Mouse (Mus musculus) CH12.LX (cell line): ENCODE measurements around the gene Rdh5. TPM values are rescaled to one million over a fixed set of nuclear protein-coding genes. Genes with fewer than 3 reads are reported as not detected.

Experiments
- DNase-seq: peaks from one replicate; pipeline ENCODE4 v3.0.0-alpha.2; 2013; ENCODE audit errors: extremely low read depth
- H3K27ac ChIP-seq: 2 replicates; pipeline ENCODE4 v1.5.1; 2012; ENCODE audit warnings: low read depth, mild to moderate bottlenecking, control low read depth, moderate library complexity; ENCODE audit not compliant: insufficient read depth
- H3K27me3 ChIP-seq: replicated peaks from 2 replicates; pipeline ENCODE3; 2012; ENCODE audit warnings: inconsistent platforms
- H3K36me3 ChIP-seq, 2 experiments: replicated peaks in 1 of 2; 2 replicates each; pipeline versions ENCODE3 to v1.6.1; 2012; ENCODE audit warnings: inconsistent platforms in 1 of 2, low read length in 1 of 2, mild to moderate bottlenecking in 1 of 2, mixed read lengths in 1 of 2, moderate library complexity in 1 of 2; ENCODE audit not compliant: control insufficient read depth in 1 of 2, insufficient read depth in 1 of 2
- H3K4me1 ChIP-seq, 2 experiments: 2 replicates each; pipeline ENCODE4 v1.6.1; 2012; ENCODE audit warnings: inconsistent platforms in 1 of 2, moderate library complexity in 1 of 2; ENCODE audit not compliant: insufficient read depth in 2 of 2, control insufficient read depth in 1 of 2
- H3K4me2 ChIP-seq: 2 replicates; pipeline ENCODE4 v1.6.1; 2012; ENCODE audit warnings: low read depth, mild to moderate bottlenecking, control low read depth; ENCODE audit not compliant: poor library complexity, insufficient read depth, severe bottlenecking
- H3K4me3 ChIP-seq, 3 experiments: fragments of 150-350 bp in 1 of 3; sonication (generic) in 1 of 3; replicated peaks in 1 of 3; 2 replicates each; pipeline versions ENCODE3 to v1.5.1; 2011 to 2012; ENCODE audit warnings: low read depth in 2 of 3, low read length in 2 of 3, mild to moderate bottlenecking in 2 of 3, moderate library complexity in 2 of 3, control low read depth in 1 of 3, improper control_type of control experiment in 1 of 3, inconsistent platforms in 1 of 3, mixed read lengths in 1 of 3; ENCODE audit not compliant: poor library complexity in 1 of 3
- H3K79me2 ChIP-seq: replicated peaks from 2 replicates; pipeline ENCODE4 v1.6.1; 2012; ENCODE audit warnings: mild to moderate bottlenecking, moderate library complexity; ENCODE audit not compliant: control insufficient read depth, poor library complexity, insufficient read depth, severe bottlenecking; ENCODE audit errors: extremely low read depth
- H3K9ac ChIP-seq: 2 replicates; pipeline ENCODE4 v1.6.1; 2012; ENCODE audit warnings: low read depth, mild to moderate bottlenecking, control low read depth, moderate library complexity; ENCODE audit not compliant: insufficient read depth
- H3K9me3 ChIP-seq: replicated peaks from 2 replicates; pipeline ENCODE3; 2012; ENCODE audit warnings: low read length, inconsistent platforms, mixed read lengths
- CHD1 ChIP-seq: IDR thresholded peaks from 2 replicates; pipeline ENCODE4 v1.6.1; 2012; ENCODE audit warnings: low read depth, low read length, improper control_type of control experiment, inconsistent platforms
- CHD2 ChIP-seq: IDR thresholded peaks from 2 replicates; pipeline ENCODE4 v1.6.1; 2011; ENCODE audit warnings: low read length, improper control_type of control experiment
- CTCF ChIP-seq, 2 experiments: IDR thresholded peaks in 1 of 2; conservative IDR thresholded peaks in 1 of 2; 2 replicates each; pipeline ENCODE4 v1.5.1; 2011 to 2012; ENCODE audit warnings: low read depth in 2 of 2, low read length in 2 of 2, improper control_type of control experiment in 1 of 2, inconsistent platforms in 1 of 2, mild to moderate bottlenecking in 1 of 2, moderate library complexity in 1 of 2
- E2F4 ChIP-seq: IDR thresholded peaks from 2 replicates; pipeline ENCODE4 v1.6.1; 2011; ENCODE audit warnings: low read depth, low read length, improper control_type of control experiment; ENCODE audit not compliant: insufficient replicate concordance
- ELF1 ChIP-seq: IDR thresholded peaks from 2 replicates; pipeline ENCODE4 v1.6.1; 2014; ENCODE audit warnings: low read depth, mild to moderate bottlenecking, inconsistent platforms, low read length, improper control_type of control experiment
- EP300 ChIP-seq: IDR thresholded peaks from 2 replicates; pipeline ENCODE4 v1.6.1; 2011; ENCODE audit warnings: low read length, improper control_type of control experiment
- HCFC1 ChIP-seq: IDR thresholded peaks from 2 replicates; pipeline ENCODE4 v1.6.1; 2012; ENCODE audit warnings: low read depth, mild to moderate bottlenecking, inconsistent platforms, low read length, improper control_type of control experiment
- IRF4 ChIP-seq: IDR thresholded peaks from 2 replicates; pipeline ENCODE4 v1.6.1; 2014; ENCODE audit warnings: low read depth, mild to moderate bottlenecking, inconsistent platforms, low read length, improper control_type of control experiment
- JUN ChIP-seq: IDR thresholded peaks from 2 replicates; pipeline ENCODE4 v1.6.1; 2011; ENCODE audit warnings: low read depth, mild to moderate bottlenecking, low read length, improper control_type of control experiment, moderate library complexity; ENCODE audit not compliant: insufficient read depth
- JUND ChIP-seq: conservative IDR thresholded peaks from 2 replicates; pipeline ENCODE4 v1.6.1; 2011; ENCODE audit warnings: low read depth, low read length, improper control_type of control experiment
- KAT2A ChIP-seq: IDR thresholded peaks from 2 replicates; pipeline ENCODE4 v1.6.1; 2012; ENCODE audit warnings: low read length, improper control_type of control experiment, inconsistent platforms; ENCODE audit not compliant: insufficient replicate concordance
- MAFK ChIP-seq: IDR thresholded peaks from 2 replicates; pipeline ENCODE4 v1.6.1; 2011; ENCODE audit warnings: low read length, improper control_type of control experiment; ENCODE audit not compliant: insufficient replicate concordance
- MAX ChIP-seq: IDR thresholded peaks from 2 replicates; pipeline ENCODE4 v1.6.1; 2011; ENCODE audit warnings: low read length, improper control_type of control experiment
- MEF2A ChIP-seq: IDR thresholded peaks from 2 replicates; pipeline ENCODE4 v1.6.1; 2014; ENCODE audit warnings: low read depth, mild to moderate bottlenecking, inconsistent platforms, low read length, improper control_type of control experiment, borderline replicate concordance
- MYC ChIP-seq: IDR thresholded peaks from 2 replicates; pipeline ENCODE4 v1.6.1; 2011; ENCODE audit warnings: low read depth, mild to moderate bottlenecking, improper control_type of control experiment, low read length
- NELFE ChIP-seq: IDR thresholded peaks from 2 replicates; pipeline ENCODE4 v1.6.1; 2011; ENCODE audit warnings: low read depth, low read length, improper control_type of control experiment
- PAX5 ChIP-seq: IDR thresholded peaks from 2 replicates; pipeline ENCODE4 v1.6.1; 2012; ENCODE audit warnings: low read length, inconsistent platforms, mixed read lengths
- POLR2A ChIP-seq: IDR thresholded peaks from 2 replicates; pipeline ENCODE4 v1.6.1; 2011; ENCODE audit warnings: low read depth, mild to moderate bottlenecking, improper control_type of control experiment, low read length
- RAD21 ChIP-seq: IDR thresholded peaks from 2 replicates; pipeline ENCODE4 v1.6.1; 2011; ENCODE audit warnings: low read depth, mild to moderate bottlenecking, low read length, improper control_type of control experiment, moderate library complexity
- SIN3A ChIP-seq: IDR thresholded peaks from 2 replicates; pipeline ENCODE4 v1.6.1; 2012; ENCODE audit warnings: low read length, improper control_type of control experiment, inconsistent platforms
- USF2 ChIP-seq: conservative IDR thresholded peaks from 2 replicates; pipeline ENCODE4 v1.6.1; 2011; ENCODE audit warnings: low read depth, low read length, improper control_type of control experiment
- ZC3H11A ChIP-seq: IDR thresholded peaks from 2 replicates; pipeline ENCODE4 v1.6.1; 2012; ENCODE audit warnings: low read depth, mild to moderate bottlenecking, inconsistent platforms, low read length, improper control_type of control experiment
- ZNF384 ChIP-seq: IDR thresholded peaks from 2 replicates; pipeline ENCODE4 v1.6.1; 2012; ENCODE audit warnings: low read depth, low read length, improper control_type of control experiment, inconsistent platforms
- dilution Hi-C: fragments of 300-500 bp; cut with MboI; formaldehyde crosslinking; loops from 2 replicates; pipeline ENCODE4 v1.14.3; 2020; ENCODE audit warnings: low sequenced_read_pairs; ENCODE audit not compliant: extremely low pct_unique_long_range_greater_than_20kb, extremely low pct_ligation_motif_present
- in situ Hi-C: fragments of 300-500 bp; cut with MboI; formaldehyde crosslinking; loops from 3 replicates; pipeline ENCODE4 v1.14.3; 2019; ENCODE audit warnings: low sequenced_read_pairs, low pct_ligation_motif_present, low pct_unique_long_range_greater_than_20kb, mixed read lengths
- polyA plus RNA-seq: library from polyadenylated mRNA; unstranded; fragments of >175 nt; gene quantifications from 2 replicates; pipeline ENCODE4 v1.2.1, GENCODE M21; 2012; ENCODE audit warnings: low read depth; ENCODE audit not compliant: insufficient read length
- total RNA-seq, 2 experiments: library from RNA; depleted of rRNA; stranded (reverse); fragments of 300-350 nt in 1 of 2; fragments of >200 nt in 1 of 2; gene quantifications; 2 replicates each; pipeline ENCODE4 v1.2.3; 2012 to 2014

Rdh5 gene
- total and polyA plus RNA-seq, 3 experiments = 4.3 to 6.2 (median 5.2) TPM

DNA sequence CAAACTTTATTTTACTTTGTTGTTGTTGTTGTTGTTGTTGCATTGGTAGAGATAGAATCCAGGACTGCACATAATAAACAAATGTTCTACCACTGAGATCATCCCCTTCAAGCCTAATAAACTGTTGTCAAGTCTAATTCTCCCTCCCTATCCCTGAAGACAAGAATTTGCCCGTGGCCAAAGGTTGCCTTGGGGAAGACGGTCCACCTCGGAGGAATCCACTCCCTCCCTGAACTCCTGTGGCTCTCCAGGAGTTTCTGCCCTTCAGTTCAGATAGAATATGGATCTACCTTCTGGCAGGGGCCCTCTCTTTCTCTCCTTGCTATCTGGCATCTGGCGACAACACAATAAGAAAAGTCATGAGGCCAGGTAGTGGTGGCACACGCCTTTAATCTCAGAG, 17.9 kb downstream of the Rdh5 start:
- Histone ChIP-seq H3K4me1 (peaks cover 5 to 8% of the 10 kb centered on the region in 2 experiments), H3K4me3 (no peak overlapping the region), H3K79me2 (no peaks in the 10 kb centered on the region), H3K36me3 (no peaks in the 10 kb centered on the region), H3K27me3 (no peaks in the 10 kb centered on the region), H3K9ac (no peak overlapping the region), H3K9me3 (no peaks in the 10 kb centered on the region), H3K27ac (no peak overlapping the region), H3K4me2 (no peak overlapping the region)
- in situ Hi-C loops = no loop called here
- no peak for DNase-seq
- dilution Hi-C loops = no loop called here
- no peak for TF ChIP-seq SIN3A

DNA sequence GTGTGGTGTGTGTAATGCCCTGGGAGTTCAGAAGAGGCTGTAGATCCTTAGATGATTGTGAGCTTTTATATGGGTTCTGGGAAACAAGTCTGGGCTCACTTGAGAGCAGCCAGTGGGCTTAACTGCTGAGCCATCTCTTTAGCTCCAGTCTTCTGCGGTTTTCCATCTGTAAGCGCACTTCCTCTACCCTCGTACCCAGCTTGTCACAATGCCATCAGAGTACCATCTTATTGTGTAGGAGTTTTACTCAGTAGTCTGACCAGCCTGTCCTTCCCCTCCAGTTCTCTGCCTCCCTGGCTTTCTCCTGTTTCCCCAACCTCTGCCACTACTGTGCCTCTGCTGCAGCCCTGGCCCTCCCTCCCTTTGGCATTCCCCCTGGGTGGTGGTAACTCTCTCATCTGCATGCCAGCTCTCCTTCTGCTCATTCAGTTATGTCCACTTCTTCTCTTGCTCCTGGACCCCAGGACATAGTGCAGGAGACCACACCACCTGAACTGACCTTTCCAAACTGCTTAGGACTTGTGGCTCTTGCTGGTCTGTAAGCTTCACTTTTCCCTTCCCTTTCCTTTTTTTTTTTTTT, 20.2 kb downstream of the Rdh5 start:
- H3K9me3 ChIP-seq = no peaks in the 10 kb centered on the region
- H3K4me2 ChIP-seq = no peak overlapping the region
- DNase-seq = no peak
- no peak overlapping the region for H3K27ac ChIP-seq
- TF ChIP-seq JUN (no peak), JUND (no peak), ELF1 (no peak), PAX5 (no peak), RAD21 (no peak), CTCF (conservative IDR thresholded peaks at IDR 0.05 in 1 of 2, IDR thresholded peaks at IDR 0.05 in 1 of 2; ENCODE audit: low read depth in 2 of 2, low read length in 2 of 2) (no peak), ZNF384 (no peak), MYC (no peak), ZC3H11A (no peak)
- TF ChIP-seq, all 38 proteins: peak for 0
- Histone ChIP-seq H3K27me3 (no peaks in the 10 kb centered on the region), H3K79me2 (no peaks in the 10 kb centered on the region), H3K4me1 (peaks cover 5 to 8% of the 10 kb centered on the region in 2 experiments), H3K9ac (no peak overlapping the region), H3K4me3 (no peak overlapping the region), H3K36me3 (no peaks in the 10 kb centered on the region)
- in situ Hi-C loops (no loop called here), dilution Hi-C loops (no loop called here)

DNA sequence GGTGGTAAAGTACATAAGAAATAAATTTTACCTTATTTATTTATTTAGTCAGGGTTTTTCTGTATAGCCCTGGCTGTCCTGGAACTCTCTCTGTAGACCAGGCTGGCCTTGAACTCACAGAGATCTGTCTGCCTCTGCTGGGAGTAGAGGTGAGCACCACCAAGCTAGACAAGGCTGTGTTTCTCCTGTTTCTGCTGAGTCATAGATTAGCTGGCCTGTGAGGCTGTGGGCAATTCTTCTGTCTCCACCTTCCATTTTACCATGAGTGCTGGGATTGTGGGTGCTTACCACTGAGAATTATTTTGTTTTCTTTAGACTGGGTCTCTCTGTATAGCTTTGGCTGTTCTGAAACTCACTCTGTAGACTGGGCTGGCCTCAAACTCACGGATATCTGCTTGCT, 21.3 kb downstream of the Rdh5 start:
- H3K9me3 ChIP-seq = no peaks in the 10 kb centered on the region
- TF ChIP-seq JUN (no peak), EP300 (no peak), POLR2A (no peak), ZC3H11A (no peak), USF2 (no peak), IRF4 (no peak), MAFK (no peak), RAD21 (no peak), MEF2A (no peak), CHD2 (no peak), CTCF (conservative IDR thresholded peaks at IDR 0.05 in 1 of 2, IDR thresholded peaks at IDR 0.05 in 1 of 2; ENCODE audit: low read depth in 2 of 2, low read length in 2 of 2) (no peak), MAX (no peak), HCFC1 (no peak), CHD1 (no peak), KAT2A (no peak), NELFE (no peak), E2F4 (no peak), MYC (no peak)
- TF ChIP-seq, all 38 proteins: peak for 0
- in situ Hi-C loops = no loop called here
- Histone ChIP-seq H3K27ac (no peak overlapping the region), H3K4me2 (no peak overlapping the region), H3K36me3 (no peaks in the 10 kb centered on the region), H3K79me2 (no peaks in the 10 kb centered on the region), H3K9ac (no peak overlapping the region), H3K4me1 (peaks cover 5 to 8% of the 10 kb centered on the region in 2 experiments), H3K27me3 (peaks cover 5% of the 10 kb centered on the region), H3K4me3 (no peak overlapping the region)
- dilution Hi-C loops = no loop called here
- no peak for DNase-seq
